Mouse (Mus musculus) lung, embryonic 14.5 days (tissue): ENCODE measurements around the gene Unc13d. TPM values are rescaled to one million over a fixed set of nuclear protein-coding genes. Genes with fewer than 3 reads are reported as not detected.

ENCODE experiments used
- ATAC-seq: fragments of 200-750 bp; cut with Nextera tagmentation; 2 replicates; pipeline ENCODE4 v1.8.0; 2017; ENCODE audit warnings: mild to moderate bottlenecking, moderate TSS enrichment, moderate library complexity; ENCODE audit not compliant: insufficient read depth
- DNase-seq: peaks from one replicate; pipeline ENCODE4 v3.0.0-alpha.2; 2015
- H3K27ac ChIP-seq: fragments of 300-500 bp; sonication (generic); 2 replicates; pipeline ENCODE4 v1.5.1; 2014; ENCODE audit warnings: low read depth, mild to moderate bottlenecking, moderate library complexity
- H3K27me3 ChIP-seq: fragments of 300-500 bp; sonication (generic); 2 replicates; pipeline ENCODE4 v1.6.1; 2014; ENCODE audit warnings: low read length, control low read depth; ENCODE audit not compliant: insufficient read depth
- H3K36me3 ChIP-seq: fragments of 300-500 bp; sonication (generic); 2 replicates; pipeline ENCODE4 v1.6.1; 2014; ENCODE audit warnings: control low read depth; ENCODE audit not compliant: insufficient read depth
- H3K4me1 ChIP-seq: fragments of 300-500 bp; sonication (generic); 2 replicates; pipeline ENCODE4 v1.6.1; 2014; ENCODE audit warnings: antibody characterized with exemption, control low read depth; ENCODE audit not compliant: insufficient read depth
- H3K4me2 ChIP-seq: fragments of 300-500 bp; sonication (generic); 2 replicates; pipeline ENCODE4 v1.6.1; 2014; ENCODE audit warnings: mild to moderate bottlenecking
- H3K4me3 ChIP-seq: fragments of 300-500 bp; sonication (generic); 2 replicates; pipeline ENCODE4 v1.5.1; 2014; ENCODE audit warnings: low read depth, low read length
- H3K9ac ChIP-seq: fragments of 300-500 bp; sonication (generic); 2 replicates; pipeline ENCODE4 v1.6.1; 2014
- H3K9me3 ChIP-seq: fragments of 300-500 bp; sonication (generic); 2 replicates; pipeline ENCODE4 v1.6.1; 2016; ENCODE audit warnings: low read depth, low read length, control low read depth
- CTCF ChIP-seq: IDR thresholded peaks from 2 replicates; pipeline ENCODE4 v1.5.1; 2016; ENCODE audit warnings: antibody characterized with exemption, low read depth
- WGBS: fragments of 180-500 bp; shearing (Covaris S2); extraction: QIAGEN DNeasy Blood & Tissue Kit; methylation state at CpG from one replicate; pipeline ENCODE4 v1.1.7; 2014; 5-methylcytosine and 5-hydroxymethylcytosine counted together
- polyA plus RNA-seq: library from polyadenylated mRNA; unstranded; fragments of >200 nt; fragmentation: Nextera tagmentation; extraction: Ambion mirVana; gene quantifications from 2 replicates; pipeline ENCODE4 v1.2.1, GENCODE M21; 2014

Unc13d gene
- polyA plus RNA-seq, 1 experiment from 2014 or later, result 3.3 TPM

DNA sequence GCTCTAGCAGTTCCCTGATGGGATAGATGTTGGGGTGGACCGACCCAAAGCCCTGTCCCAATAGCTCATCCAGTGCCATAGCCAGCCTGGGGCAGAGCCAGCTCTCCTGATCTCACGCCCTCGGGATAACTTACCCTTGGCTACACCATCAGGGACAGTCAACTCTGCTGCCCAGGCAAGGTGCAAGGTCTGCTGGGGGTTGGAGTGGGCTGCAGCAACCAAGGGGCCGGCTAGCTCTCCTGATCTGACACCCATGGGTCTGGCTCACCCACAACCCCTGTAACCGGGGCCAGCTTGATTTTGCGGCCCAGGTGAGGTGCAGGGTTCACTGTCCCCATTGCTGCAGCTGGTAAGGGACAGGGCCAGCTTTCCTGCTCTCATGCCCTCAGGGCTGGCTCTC lies 13.8 kb upstream of the Unc13d start:
- H3K27me3 ChIP-seq, result no peaks in the 10 kb centered on the region
- H3K4me3 ChIP-seq, result no peak overlapping the region
- ATAC-seq (no peak), DNase-seq (no peak)
- no peak overlapping the region for H3K9ac ChIP-seq
- no peaks in the 10 kb centered on the region; the same call in 1 of the 2 replicates for H3K4me1 ChIP-seq
- H3K36me3 ChIP-seq, result no peaks in the 10 kb centered on the region
- 80% methylated on average over 6 of the region's 6 CpGs for WGBS
- H3K4me2 ChIP-seq, result no peak overlapping the region
- no peaks in the 10 kb centered on the region for H3K9me3 ChIP-seq
- H3K27ac ChIP-seq, result no peak overlapping the region
- no peak for TF ChIP-seq CTCF

DNA sequence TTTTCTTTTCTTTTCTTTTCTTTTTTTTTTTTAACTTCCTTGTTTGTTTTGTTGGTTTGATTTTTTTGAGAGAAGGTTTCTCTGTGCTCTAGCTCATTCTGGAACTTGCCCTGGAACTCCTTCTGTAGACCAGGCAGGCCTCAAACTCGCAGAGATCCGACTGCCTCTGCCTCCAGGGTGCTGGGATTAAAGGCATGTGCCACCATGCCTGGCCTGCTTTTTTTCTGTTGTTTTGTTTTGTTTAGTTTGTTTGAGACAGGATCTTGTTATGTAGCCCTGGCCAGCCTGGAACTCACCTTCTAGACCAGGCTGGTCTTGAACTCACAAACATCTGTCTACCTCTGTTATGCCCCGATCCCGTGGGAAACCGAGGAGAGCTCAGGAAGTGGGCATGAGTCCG lies 11.8 kb upstream of the Unc13d start:
- ATAC-seq, result no peak
- no peak for TF ChIP-seq CTCF

DNA sequence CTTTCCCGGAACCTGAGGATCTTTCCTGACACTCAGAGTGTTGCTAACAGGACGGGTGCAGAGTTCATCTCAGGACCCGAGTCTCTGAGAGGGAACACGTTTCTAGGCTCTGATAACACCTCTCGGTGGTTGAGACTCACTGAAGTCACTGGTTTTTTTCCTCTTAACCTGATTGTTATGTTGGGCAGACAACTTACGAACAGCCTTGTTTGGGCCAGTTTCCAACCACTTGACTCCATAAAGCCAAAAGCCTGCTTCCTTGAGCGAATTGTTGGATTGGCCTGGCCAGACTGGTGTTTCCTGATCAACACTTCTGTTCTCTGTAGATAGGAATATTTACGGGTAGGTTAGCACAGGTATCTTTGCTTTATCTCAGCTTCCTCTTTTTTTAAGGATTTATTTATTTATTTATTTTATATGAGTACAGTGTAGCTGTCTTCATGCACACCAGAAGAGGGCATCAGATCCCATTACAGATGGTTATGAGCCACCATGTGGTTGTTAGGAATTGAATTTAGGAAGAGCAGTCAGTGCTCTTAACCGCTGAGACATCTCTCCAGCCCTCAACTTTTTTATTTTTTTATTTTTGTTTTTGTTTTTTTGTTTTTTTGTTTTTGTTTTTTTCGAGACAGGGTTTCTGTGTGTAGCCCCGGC lies 11.1 kb upstream of the Unc13d start:
- Histone ChIP-seq H3K27ac (no peak overlapping the region), H3K36me3 (peaks cover 5% of the 10 kb centered on the region), H3K27me3 (no peaks in the 10 kb centered on the region), H3K9me3 (no peaks in the 10 kb centered on the region), H3K4me3 (no peak overlapping the region), H3K4me2 (no peak overlapping the region), H3K4me1 (peaks cover 6% of the 10 kb centered on the region; the same call in 1 of the 2 replicates), H3K9ac (no peak overlapping the region)
- no peak for ATAC-seq
- whole genome bisulfite sequencing, result 71% methylated on average over 11 of the region's 11 CpGs
- peak; percentile 15; the same call in 1 of the 2 replicates for TF ChIP-seq CTCF
- DNase-seq, result no peak

More for the DNA sequence above, 11.8 kb upstream of the Unc13d start:
- Histone ChIP-seq H3K27ac (no peak overlapping the region), H3K9me3 (no peaks in the 10 kb centered on the region), H3K27me3 (no peaks in the 10 kb centered on the region), H3K9ac (no peak overlapping the region), H3K4me2 (no peak overlapping the region), H3K4me1 (peaks cover 6% of the 10 kb centered on the region; the same call in 1 of the 2 replicates), H3K4me3 (no peak overlapping the region), H3K36me3 (no peaks in the 10 kb centered on the region)
- 88% methylated on average over 6 of the region's 6 CpGs for WGBS
- no peak for DNase-seq

DNA sequence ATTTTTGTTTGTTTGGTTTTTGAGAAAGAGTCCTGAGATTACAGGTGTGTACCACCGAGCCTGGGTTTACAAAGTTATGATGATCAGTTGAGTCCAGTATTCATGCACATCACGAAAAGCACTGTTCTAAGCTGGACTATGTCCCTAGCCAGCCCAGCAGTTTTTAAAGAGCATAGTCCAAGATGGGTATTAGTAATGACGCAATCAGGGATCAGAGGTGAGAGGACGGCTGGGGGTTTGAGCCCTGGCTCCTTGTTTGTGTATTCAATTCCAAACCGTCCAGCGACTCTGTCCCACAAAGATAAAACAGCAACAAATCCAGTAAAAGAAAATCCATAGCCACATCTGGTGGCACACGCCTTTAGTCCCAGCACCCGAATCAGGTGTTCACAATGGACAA lies 10.4 kb upstream of the Unc13d start:
- Histone ChIP-seq H3K27ac (no peak overlapping the region), H3K27me3 (no peaks in the 10 kb centered on the region), H3K4me3 (0 out of 2 replicates have a peak overlapping the region, but pooled peaks have one; percentile 41), H3K9ac (no peak overlapping the region), H3K36me3 (peaks cover 12% of the 10 kb centered on the region), H3K4me2 (peak overlapping the region; percentile 67), H3K9me3 (no peaks in the 10 kb centered on the region), H3K4me1 (peaks cover 6% of the 10 kb centered on the region; the same call in 1 of the 2 replicates)
- no peak for ATAC-seq
- DNase-seq, result no peak
- 72% methylated on average over 8 of the region's 8 CpGs for WGBS
- TF ChIP-seq CTCF, result no peak

DNA sequence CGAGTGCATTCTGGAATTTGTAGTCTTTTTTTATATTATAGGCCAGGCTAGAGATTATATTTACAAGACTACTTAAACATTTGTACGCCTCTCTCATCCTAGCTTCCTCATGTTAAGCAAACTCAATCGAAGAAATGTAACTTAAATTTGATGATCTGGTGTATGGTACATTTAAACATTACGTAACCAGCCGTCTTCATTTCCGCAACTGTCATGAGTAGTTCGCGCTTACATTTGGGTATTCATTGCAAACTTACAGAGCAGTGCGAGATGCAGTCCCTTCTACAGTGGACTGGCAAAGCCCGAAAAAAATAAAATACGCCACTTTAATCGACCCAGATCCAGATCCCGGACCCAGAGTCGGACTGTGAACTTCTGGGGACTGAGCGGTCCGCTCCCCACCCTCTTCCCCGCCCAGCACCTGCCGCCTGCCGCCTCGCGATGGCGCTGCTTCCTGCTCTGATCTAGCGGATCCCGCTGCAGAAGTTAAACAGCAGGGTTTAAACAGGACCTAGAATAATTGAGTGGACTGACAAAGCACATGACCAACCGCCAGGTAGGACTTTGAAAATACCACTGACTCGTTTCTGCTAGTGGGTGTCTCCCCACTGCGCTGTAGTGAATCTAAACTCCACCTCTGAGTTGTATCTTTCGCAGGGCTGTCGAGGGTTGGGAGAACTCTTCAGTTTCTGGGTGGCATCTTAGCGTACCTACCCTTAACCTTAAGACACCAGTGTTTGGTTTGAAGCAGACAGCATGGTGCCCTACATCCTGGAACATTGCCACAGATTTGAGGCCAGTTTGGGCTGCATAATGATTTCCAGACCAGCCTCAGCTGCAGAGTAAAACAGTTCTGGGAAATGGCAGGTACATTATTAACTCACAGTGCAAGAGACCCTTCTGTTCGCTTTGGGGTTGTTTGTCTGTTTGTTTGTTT lies 9.7 kb upstream of the Unc13d start:
- Histone ChIP-seq H3K27me3 (no peaks in the 10 kb centered on the region), H3K9me3 (no peaks in the 10 kb centered on the region), H3K4me1 (peaks cover 6% of the 10 kb centered on the region; the same call in 1 of the 2 replicates), H3K4me2 (peak overlapping the region; percentile 67), H3K27ac (peak overlapping the region; percentile 84), H3K36me3 (peaks cover 19% of the 10 kb centered on the region), H3K4me3 (peak overlapping the region; percentile 41), H3K9ac (peak overlapping the region; percentile 33)
- ATAC-seq, result peak; percentile 79
- DNase-seq, result peak; percentile 89
- peak; percentile 88 for TF ChIP-seq CTCF
- WGBS, result 3% methylated on average over 31 of the region's 31 CpGs

DNA sequence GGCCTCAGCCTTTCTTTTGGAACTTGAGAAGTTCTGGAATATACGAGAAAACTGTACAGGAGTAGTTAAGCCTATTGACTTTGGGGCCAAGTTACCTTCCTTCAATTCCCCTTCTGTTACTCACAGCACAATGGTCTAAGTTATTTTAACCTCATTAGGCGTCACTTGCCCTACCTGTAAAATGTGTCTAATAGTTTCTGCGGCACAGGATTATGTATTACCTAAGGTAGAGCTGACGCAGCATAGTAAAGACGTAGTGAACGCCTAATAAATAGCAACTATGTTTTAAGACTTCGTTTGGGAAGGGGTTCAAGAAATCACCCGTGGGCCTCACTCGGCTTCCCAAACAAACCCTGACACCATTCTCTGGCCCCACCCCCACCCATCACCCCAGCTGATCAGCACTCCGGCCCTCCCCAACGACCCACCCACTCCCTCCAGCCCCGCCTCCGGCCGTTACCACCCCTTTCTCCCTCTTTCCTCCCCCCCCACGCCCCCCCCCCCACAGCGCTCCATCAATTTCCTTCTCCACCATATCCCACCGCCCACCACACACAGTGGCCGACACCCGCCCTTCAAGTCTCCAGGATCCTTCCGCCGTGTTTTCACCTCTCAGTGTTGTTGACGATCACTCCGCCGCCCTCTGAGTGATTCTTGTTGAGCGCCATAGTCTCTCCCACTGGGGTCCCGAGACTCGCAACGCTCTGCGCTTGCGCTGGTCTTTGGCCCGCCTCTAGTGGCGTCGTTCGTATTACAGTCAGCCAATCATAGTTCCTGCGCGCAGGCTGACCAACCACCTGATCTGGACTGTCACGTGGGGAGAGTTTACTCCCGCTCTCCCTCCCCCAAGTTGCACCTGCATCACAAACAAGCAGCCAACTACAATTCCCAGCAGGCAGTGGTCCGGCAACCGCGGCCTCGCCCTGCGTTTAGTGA lies 8.8 kb upstream of the Unc13d start, which contains the start of gene Wbp2:
Gene Wbp2, minus strand, starts transcription at position 738 of the 936 bp plus-strand sequence.
- Histone ChIP-seq H3K4me2 (peak within 1 kb of the TSS; percentile 67), H3K4me3 (peak within 1 kb of the TSS; percentile 41), H3K36me3 (peaks cover 27% of the 10 kb centered on the region), H3K27ac (peak within 1 kb of the TSS; percentile 84), H3K4me1 (peaks cover 6% of the 10 kb centered on the region; the same call in 1 of the 2 replicates), H3K27me3 (no peaks in the 10 kb centered on the region), H3K9me3 (no peaks in the 10 kb centered on the region), H3K9ac (peak within 1 kb of the TSS; percentile 49)
- TF ChIP-seq CTCF, result peak; percentile 57
- WGBS, result 4% methylated on average over 41 of the region's 43 CpGs
- ATAC-seq, result peak; percentile 96
- DNase-seq, result peak; percentile 99
